In the genomic region with DNA sequence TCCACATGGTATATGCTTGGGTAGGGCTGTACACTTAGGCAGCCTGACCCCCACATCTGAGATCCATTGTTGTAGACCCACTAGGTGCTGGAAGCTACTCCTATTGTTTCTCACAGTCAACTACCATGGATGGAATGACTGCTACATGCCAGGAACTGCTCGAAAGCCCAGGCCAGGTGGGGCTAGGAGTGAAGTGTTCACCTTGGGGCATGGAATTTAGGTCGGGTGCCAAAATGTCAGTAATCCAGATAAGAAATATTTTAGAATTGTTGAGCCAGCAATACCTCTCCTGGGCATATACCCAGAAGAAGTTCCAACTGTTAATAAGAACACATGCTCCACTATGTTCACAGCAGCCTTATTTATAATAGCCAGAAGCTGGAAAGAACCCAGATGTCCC, we compare ENCODE assay signal across 5 mouse cellular contexts.
A peak's percentile ranks its signal among the peaks of the same experiment; 100 is the strongest.
DNase-seq lines count a peak whose midpoint lies in the region; ATAC-seq lines count a peak whose summit lies in the region.
"Not testable (repeated sequence)": the region's sequence is repeated elsewhere in the genome, so short reads cannot be mapped to it uniquely, and the experiment has no call there.

No protein-coding gene starts in this region.

- peak; percentile 39; the same call in 1 of the 2 replicates for ATAC-seq in lung, embryonic 16.5 days (ENCODE audit: low read depth)

- H3K4me1 ChIP-seq in limb, embryonic 10.5 days, result peaks cover 25% of the 10 kb centered on the region
- H3K4me1 ChIP-seq in lung, embryonic 16.5 days (replicated peaks; ENCODE audit: control insufficient read depth, insufficient read depth, low read length), result not testable (repeated sequence)

- WGBS in limb, embryonic 10.5 days, result 82% methylated on average over 2 of the region's 2 CpGs
- 59% methylated on average over 2 of the region's 2 CpGs for WGBS in lung, embryonic 16.5 days

- peak; percentile 19 for DNase-seq in limb, embryonic 10.5 days (ENCODE audit: low spot score)
- peak; percentile 38 for DNase-seq in lung, postnatal 10 days
- DNase-seq in lung, postnatal 25 days (ENCODE audit: low spot score), result peak; percentile 65
- peak; percentile 12 for DNase-seq in testis, postnatal 10 days (ENCODE audit: low spot score)

- H3K36me3 ChIP-seq in limb, embryonic 10.5 days; lung, embryonic 16.5 days (ENCODE audit: control insufficient read depth, insufficient read depth, low read length): not testable (repeated sequence)

- H3K9me3 ChIP-seq in limb, embryonic 10.5 days (replicated peaks); lung, embryonic 16.5 days (ENCODE audit: control insufficient read depth, low read length): not testable (repeated sequence)

- not testable (repeated sequence) for H3K9ac ChIP-seq in lung, embryonic 16.5 days (ENCODE audit: low read length)

- not testable (repeated sequence) for H3K4me2 ChIP-seq in lung, embryonic 16.5 days (ENCODE audit: low read depth, low read length)

- not testable (repeated sequence) for H3K4me3 ChIP-seq in limb, embryonic 10.5 days; lung, embryonic 16.5 days (ENCODE audit: low read length)

- not testable (repeated sequence) for H3K27ac ChIP-seq in limb, embryonic 10.5 days; lung, embryonic 16.5 days (ENCODE audit: low read length)

- not testable (repeated sequence) for H3K27me3 ChIP-seq in limb, embryonic 10.5 days (ENCODE audit: low read depth, poor library complexity, severe bottlenecking); lung, embryonic 16.5 days (ENCODE audit: control insufficient read depth, insufficient read depth, low read depth, low read length)

Comparison
In these comparisons a context has a peak if more than half of its experiments do, and no peak if none do; other contexts are left out.
1. DNase-seq: peak in every context shown above with its lines; median percentile 65 in lung, postnatal 25 days; 38 in lung, postnatal 10 days; 19 in limb, embryonic 10.5 days; 12 in testis, postnatal 10 days.